Mouse (Mus musculus) intestine, embryonic 16.5 days (tissue): ENCODE data around the gene 1110051M20Rik. TPM values are rescaled to one million over a fixed set of nuclear protein-coding genes. Genes with fewer than 3 reads are reported as not detected.

Experiments
- ATAC-seq: fragments of 200-750 bp; cut with Nextera tagmentation; 2 replicates; pipeline ENCODE4 v1.8.0; 2017; ENCODE audit warnings: moderate TSS enrichment, moderate library complexity
- H3K27ac ChIP-seq: fragments of 300-500 bp; sonication (generic); 2 replicates; pipeline ENCODE4 v1.5.1; 2014; ENCODE audit warnings: mild to moderate bottlenecking, low read length
- H3K27me3 ChIP-seq: fragments of 300-500 bp; sonication (generic); replicated peaks from 2 replicates; pipeline ENCODE4 v1.6.1; 2014; ENCODE audit warnings: low read length, control low read depth, mixed read lengths; ENCODE audit not compliant: control insufficient read depth, insufficient read depth
- H3K36me3 ChIP-seq: fragments of 300-500 bp; sonication (generic); 2 replicates; pipeline ENCODE4 v1.6.1; 2014; ENCODE audit warnings: low read length, control low read depth; ENCODE audit not compliant: control insufficient read depth, insufficient read depth
- H3K4me1 ChIP-seq: fragments of 300-500 bp; sonication (generic); 2 replicates; pipeline ENCODE4 v1.6.1; 2014; ENCODE audit warnings: low read length, control low read depth, mixed read lengths; ENCODE audit not compliant: control insufficient read depth, insufficient read depth
- H3K4me2 ChIP-seq: fragments of 300-500 bp; sonication (generic); 2 replicates; pipeline ENCODE4 v1.6.1; 2014; ENCODE audit warnings: low read depth, low read length, control low read depth
- H3K4me3 ChIP-seq: fragments of 300-500 bp; sonication (generic); 2 replicates; pipeline ENCODE4 v1.5.1; 2014; ENCODE audit warnings: mild to moderate bottlenecking, low read length
- H3K9ac ChIP-seq: fragments of 300-500 bp; sonication (generic); 2 replicates; pipeline ENCODE4 v1.6.1; 2014; ENCODE audit warnings: low read depth, low read length
- H3K9me3 ChIP-seq: fragments of 300-500 bp; sonication (generic); 2 replicates; pipeline ENCODE4 v1.6.1; 2016; ENCODE audit warnings: low read length, control low read depth; ENCODE audit not compliant: control insufficient read depth
- WGBS: fragments of 180-500 bp; shearing (Covaris S2); extraction: QIAGEN DNeasy Blood & Tissue Kit; methylation state at CpG from one replicate; pipeline ENCODE4 v1.1.7; 2014; 5-methylcytosine and 5-hydroxymethylcytosine counted together
- polyA plus RNA-seq: library from polyadenylated mRNA; unstranded; fragments of >200 nt; fragmentation: Nextera tagmentation; extraction: Ambion mirVana; gene quantifications from 2 replicates; pipeline ENCODE4 v1.2.1, GENCODE M21; 2015

The 1110051M20Rik gene
- polyA plus RNA-seq, 1 experiment from 2014 or later: 36.0 TPM

DNA sequence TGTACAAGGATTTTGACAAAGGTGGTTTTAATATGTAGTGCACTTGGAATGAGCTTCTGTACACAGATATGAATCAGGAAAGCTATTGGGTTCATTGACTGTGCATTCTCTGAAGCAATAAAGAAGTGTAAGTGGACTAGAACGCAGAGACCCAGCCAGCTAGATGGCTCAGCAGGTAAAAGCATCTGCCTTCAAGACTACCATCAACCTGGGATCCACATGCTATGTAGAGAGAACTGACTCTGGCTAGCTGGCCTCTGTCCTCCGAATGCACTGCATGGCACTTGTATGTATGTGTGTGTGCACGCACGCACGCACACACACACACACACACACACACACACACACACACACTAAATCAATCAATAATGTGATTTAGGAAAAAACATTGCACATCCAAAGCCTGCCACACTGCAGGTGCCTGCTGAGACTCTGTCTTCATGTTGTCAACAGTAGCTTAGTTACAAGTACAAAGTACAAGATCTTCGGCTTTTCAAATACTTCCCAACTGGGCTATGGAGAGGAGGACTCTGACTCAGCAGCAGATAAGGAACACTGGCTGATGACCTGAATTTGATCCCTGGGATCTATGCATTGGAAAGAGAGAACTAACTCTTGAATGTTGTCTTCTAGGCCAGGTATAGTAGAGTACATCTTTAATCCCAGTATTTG, 57.1 kb downstream of the 1110051M20Rik start:
- Histone ChIP-seq H3K9me3 (no peaks in the 10 kb centered on the region), H3K4me3 (no peak overlapping the region), H3K27ac (peak overlapping the region; percentile 58), H3K27me3 (no peaks in the 10 kb centered on the region), H3K4me1 (peaks cover 9% of the 10 kb centered on the region; the same call in 1 of the 2 replicates), H3K36me3 (no peaks in the 10 kb centered on the region), H3K9ac (no peak overlapping the region), H3K4me2 (peak overlapping the region; percentile 23; the same call in 1 of the 2 replicates)
- WGBS: 71% methylated on average over 6 of the region's 6 CpGs
- ATAC-seq: peak; percentile 94

DNA sequence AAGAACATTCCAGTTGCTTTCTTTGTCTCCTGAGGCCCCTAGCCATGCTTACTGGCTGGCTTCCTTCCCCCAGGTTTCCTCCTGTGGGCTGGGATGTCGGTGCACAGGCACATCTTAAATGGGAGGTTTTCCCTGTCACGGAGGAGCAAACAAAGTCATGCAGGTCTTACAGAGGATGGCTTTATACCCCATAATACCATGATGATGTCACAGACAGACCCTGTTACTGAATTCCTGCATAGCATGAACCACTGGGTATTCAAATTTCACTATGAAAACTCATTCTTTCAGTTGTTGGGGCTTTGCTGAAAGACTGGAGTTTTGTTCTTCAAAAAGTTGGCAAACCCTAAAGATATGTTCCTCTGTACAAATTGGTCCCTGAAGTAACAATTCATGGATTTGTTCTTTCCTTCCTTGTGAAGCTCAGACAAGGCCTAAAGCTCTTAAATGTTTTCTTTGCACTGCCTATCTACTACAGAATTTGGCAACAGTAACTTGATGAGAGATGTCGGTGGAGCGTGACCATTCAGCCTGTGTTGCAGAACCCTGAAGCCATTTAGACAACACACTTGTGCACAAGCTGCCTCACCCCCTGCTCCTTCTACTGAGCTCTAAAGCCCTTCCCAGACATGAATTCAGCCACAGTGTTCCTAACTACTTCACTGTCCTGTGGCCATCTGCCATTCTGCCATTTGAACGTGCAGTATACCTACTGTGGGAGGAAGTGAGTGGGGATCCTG, 57.8 kb downstream of the 1110051M20Rik start:
- Histone ChIP-seq H3K9me3 (no peaks in the 10 kb centered on the region), H3K9ac (no peak overlapping the region), H3K27me3 (no peaks in the 10 kb centered on the region), H3K4me2 (no peak overlapping the region), H3K4me1 (peaks cover 9% of the 10 kb centered on the region; the same call in 1 of the 2 replicates), H3K36me3 (no peaks in the 10 kb centered on the region), H3K4me3 (no peak overlapping the region), H3K27ac (peak overlapping the region; percentile 58)
- 70% methylated on average over 5 of the region's 5 CpGs for WGBS
- peak; percentile 34 for ATAC-seq

DNA sequence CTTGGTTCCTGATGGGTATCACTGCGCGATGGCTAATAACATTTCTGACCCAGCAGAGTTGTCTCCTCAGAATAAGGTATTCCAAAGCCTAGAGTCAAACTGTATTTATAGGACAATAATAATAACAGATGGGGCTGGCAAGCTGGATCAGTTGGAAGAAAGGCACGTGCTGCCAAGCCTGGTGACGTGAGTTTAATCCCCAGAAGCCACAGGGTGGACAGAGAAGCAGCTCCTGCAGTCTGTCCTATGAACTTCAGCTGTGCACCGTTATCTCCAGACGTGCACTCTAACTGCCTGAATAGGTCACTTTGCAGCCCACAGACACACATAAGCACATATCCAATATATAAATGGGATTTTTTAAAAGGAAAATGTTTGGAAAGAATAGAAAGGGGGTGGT, 61.2 kb downstream of the 1110051M20Rik start:
- no peaks in the 10 kb centered on the region for H3K27me3 ChIP-seq
- no peak overlapping the region for H3K27ac ChIP-seq
- ATAC-seq: no peak
- WGBS: 86% methylated on average over 6 of the region's 6 CpGs
- H3K9me3 ChIP-seq: no peaks in the 10 kb centered on the region
- peaks cover 9% of the 10 kb centered on the region for H3K4me1 ChIP-seq
- no peak overlapping the region for H3K4me2 ChIP-seq
- no peak overlapping the region for H3K9ac ChIP-seq
- H3K36me3 ChIP-seq: no peaks in the 10 kb centered on the region
- no peak overlapping the region for H3K4me3 ChIP-seq

DNA sequence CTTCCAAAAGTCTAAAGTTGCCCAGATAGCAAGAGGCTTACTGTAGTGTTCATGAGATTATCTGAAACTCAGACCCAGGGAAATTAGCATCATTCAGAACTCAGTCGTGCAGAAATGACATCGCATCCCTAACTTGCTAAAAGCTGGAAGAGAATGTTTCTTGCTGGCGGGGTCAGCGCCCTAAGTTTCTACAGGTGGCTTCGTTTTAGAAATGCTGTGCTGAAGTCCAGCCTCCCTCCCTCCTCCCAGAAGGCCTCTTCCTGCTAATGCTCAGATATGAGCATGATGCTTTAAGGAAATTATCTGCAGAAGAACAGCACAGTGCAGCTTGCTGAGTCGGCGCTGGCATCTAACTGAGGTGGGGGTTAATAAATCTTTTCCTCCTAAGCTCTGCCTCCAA, 67.5 kb downstream of the 1110051M20Rik start:
- Histone ChIP-seq H3K4me2 (no peak overlapping the region), H3K4me1 (peaks cover 11% of the 10 kb centered on the region), H3K9me3 (no peaks in the 10 kb centered on the region), H3K9ac (no peak overlapping the region), H3K27me3 (no peaks in the 10 kb centered on the region), H3K4me3 (no peak overlapping the region), H3K36me3 (no peaks in the 10 kb centered on the region), H3K27ac (peak overlapping the region; percentile 6; the same call in 1 of the 2 replicates)
- peak; percentile 66; the same call in 1 of the 2 replicates for ATAC-seq
- WGBS: 25% methylated on average over 7 of the region's 7 CpGs

DNA sequence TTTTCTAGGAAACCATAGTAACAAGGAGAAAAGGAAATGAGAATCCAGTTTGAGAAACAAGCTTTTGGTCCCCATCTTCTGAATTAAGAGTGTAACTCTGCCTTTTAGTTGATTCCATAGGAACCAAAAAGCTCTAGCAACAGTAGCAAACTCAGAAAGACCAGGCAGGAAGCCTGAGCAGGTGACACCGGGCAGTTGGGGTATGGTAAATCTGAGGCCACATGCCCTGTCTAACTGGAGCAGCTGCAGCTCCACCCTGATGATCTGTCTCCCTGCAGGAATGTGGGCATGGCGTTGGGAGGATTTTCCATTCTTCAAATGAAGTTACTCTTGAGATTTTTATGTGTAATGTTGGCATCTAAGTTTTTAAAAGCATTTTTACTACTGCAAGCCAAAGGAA, 74.2 kb downstream of the 1110051M20Rik start:
- H3K9ac ChIP-seq: no peak overlapping the region
- ATAC-seq: peak; percentile 40; the same call in 1 of the 2 replicates
- WGBS: 68% methylated on average over 2 of the region's 2 CpGs
- H3K36me3 ChIP-seq: no peaks in the 10 kb centered on the region
- H3K27ac ChIP-seq: no peak overlapping the region
- H3K9me3 ChIP-seq: no peaks in the 10 kb centered on the region
- no peaks in the 10 kb centered on the region for H3K27me3 ChIP-seq
- H3K4me1 ChIP-seq: no peaks in the 10 kb centered on the region
- no peak overlapping the region for H3K4me2 ChIP-seq
- no peak overlapping the region for H3K4me3 ChIP-seq

DNA sequence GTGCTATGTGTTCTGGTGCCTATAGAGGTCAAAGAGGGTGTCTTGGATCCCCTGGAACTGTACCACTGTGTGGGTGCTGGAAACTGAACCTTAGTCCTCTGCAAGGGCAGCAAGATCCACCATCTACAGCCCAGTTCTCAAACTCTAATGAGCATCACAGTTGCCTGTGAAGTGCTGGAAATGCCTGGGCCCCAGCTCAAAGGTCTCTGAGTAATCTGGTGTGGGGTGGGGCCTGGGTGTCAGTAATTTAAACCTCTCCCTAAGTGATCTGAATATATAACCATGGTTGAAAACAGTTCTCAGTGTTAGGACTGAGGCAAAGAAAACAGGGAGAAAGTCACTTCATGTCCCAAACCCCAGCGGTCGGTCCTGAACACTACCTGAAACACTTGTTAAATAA, 81.2 kb downstream of the 1110051M20Rik start:
- Histone ChIP-seq H3K9me3 (no peaks in the 10 kb centered on the region), H3K27me3 (no peaks in the 10 kb centered on the region), H3K4me2 (no peak overlapping the region), H3K4me1 (peaks cover 18% of the 10 kb centered on the region), H3K27ac (peak overlapping the region; percentile 78), H3K36me3 (no peaks in the 10 kb centered on the region), H3K9ac (no peak overlapping the region), H3K4me3 (no peak overlapping the region)
- whole genome bisulfite sequencing: 89% methylated on average over 2 of the region's 2 CpGs
- ATAC-seq: peak; percentile 92

DNA sequence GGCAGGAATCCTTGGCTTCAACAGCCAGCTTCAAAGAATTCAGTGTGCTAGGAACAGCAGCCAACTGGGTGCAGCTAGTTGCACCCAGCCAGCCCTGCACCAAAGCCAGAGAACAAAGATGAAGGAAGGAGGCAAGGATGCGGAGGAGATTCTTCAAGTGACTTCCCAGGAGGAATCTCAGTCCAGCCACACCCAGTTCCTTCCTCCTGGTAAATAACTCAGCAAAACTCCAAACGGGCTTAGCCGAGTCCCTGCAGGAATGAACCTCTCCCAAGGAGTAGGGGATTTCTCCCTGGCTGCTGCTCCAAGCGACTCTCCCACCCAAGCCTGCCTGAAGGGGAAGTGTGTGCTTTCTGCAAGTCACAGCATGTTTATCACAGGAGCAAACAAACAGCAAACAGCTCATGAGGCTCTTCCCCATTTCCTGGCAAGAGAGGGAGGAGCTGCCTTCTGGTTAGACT, 83.4 kb downstream of the 1110051M20Rik start:
- peak overlapping the region; percentile 55 for H3K27ac ChIP-seq
- H3K9ac ChIP-seq: no peak overlapping the region
- H3K36me3 ChIP-seq: no peaks in the 10 kb centered on the region
- H3K4me1 ChIP-seq: peaks cover 18% of the 10 kb centered on the region
- H3K4me2 ChIP-seq: no peak overlapping the region
- no peaks in the 10 kb centered on the region for H3K27me3 ChIP-seq
- no peak overlapping the region for H3K4me3 ChIP-seq
- WGBS: 17% methylated on average over 4 of the region's 4 CpGs
- H3K9me3 ChIP-seq: no peaks in the 10 kb centered on the region
- peak; percentile 57 for ATAC-seq

DNA sequence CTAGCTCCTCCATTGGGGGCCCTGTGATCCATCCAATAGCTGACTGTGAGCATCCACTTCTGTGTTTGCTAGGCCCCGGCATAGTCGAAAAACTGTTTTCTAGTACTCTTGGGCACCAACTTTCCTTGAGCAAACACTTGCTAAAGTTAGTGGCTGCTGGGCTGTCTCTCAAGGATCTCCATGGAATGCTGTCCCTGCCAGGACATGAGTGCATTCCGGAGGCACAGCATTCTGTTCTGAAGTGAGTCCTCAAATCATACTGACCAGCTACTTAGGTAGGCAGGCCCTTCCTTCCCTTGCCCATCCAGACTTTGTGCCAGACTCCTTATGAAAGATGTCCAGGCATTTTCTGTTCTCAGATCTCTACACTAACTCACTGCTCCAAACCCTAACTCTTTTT, 88.7 kb downstream of the 1110051M20Rik start:
- H3K27me3 ChIP-seq: no peaks in the 10 kb centered on the region
- 0 out of 2 replicates have a peak, but pooled peaks cover 8% of the 10 kb centered on the region for H3K4me1 ChIP-seq
- H3K36me3 ChIP-seq: no peaks in the 10 kb centered on the region
- 89% methylated on average over 3 of the region's 3 CpGs for WGBS
- no peak overlapping the region for H3K4me3 ChIP-seq
- no peak overlapping the region for H3K4me2 ChIP-seq
- H3K27ac ChIP-seq: no peak overlapping the region
- H3K9ac ChIP-seq: no peak overlapping the region
- no peak for ATAC-seq
- no peaks in the 10 kb centered on the region for H3K9me3 ChIP-seq

DNA sequence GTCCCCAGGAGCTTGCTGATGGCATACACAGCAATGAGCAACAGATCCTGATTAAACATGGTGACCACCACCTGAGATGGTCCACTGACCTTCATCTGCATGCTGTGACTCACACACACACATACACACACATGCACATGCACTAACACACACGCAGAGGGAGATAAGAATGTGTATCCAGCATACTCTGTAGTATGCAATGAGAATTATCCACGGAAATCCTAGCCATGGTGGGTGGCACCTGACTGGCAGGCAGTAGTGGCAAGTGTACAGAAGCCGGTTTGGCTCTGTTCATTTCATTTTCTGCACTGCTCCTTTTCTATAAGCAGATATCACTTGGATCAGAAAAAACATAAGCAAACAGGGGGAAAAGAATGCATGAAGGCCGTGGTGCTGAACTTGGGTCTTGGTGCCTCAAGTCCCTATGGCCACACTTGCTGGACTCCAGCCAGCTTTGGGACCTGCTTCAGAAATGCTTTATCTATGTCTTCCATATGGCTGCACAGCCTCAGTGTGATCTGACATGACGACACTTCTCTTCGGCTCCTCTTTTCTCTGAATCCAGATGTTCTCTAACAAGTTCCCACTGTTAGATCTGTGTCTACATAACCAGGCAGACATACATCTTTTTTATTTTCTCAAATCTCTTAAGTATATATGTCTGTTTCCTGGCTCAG, 89.6 kb downstream of the 1110051M20Rik start:
- no peak overlapping the region for H3K9ac ChIP-seq
- no peaks in the 10 kb centered on the region for H3K9me3 ChIP-seq
- no peak overlapping the region for H3K4me2 ChIP-seq
- H3K27ac ChIP-seq: no peak overlapping the region
- H3K4me3 ChIP-seq: no peak overlapping the region
- peaks cover 9% of the 10 kb centered on the region; the same call in 1 of the 2 replicates for H3K4me1 ChIP-seq
- peak; percentile 30; the same call in 1 of the 2 replicates for ATAC-seq
- 50% methylated on average over 6 of the region's 6 CpGs for WGBS
- H3K36me3 ChIP-seq: no peaks in the 10 kb centered on the region
- no peaks in the 10 kb centered on the region for H3K27me3 ChIP-seq
